Mouse (Mus musculus): ENCODE data around the gene Tex26.

Gene Tex26

GRCm38 (mm10) chr5:149434141-149434690 is 5.2 kb upstream of the Tex26 start:
- no peak for DNase-seq

- DNase-seq = no peak
Measured at GRCm38 (mm10) chr5:149436541-149436940, 2.9 kb upstream of the Tex26 start.

- DNase-seq = no peak
Measured at GRCm38 (mm10) chr5:149437150-149437549, 2.3 kb upstream of the Tex26 start.

GRCm38 (mm10) chr5:149440180-149440573 is 717 bp downstream of the Tex26 start:
- DNase-seq = peak; percentile 93

GRCm38 (mm10) chr5:149441646-149442276 is 2.3 kb downstream of the Tex26 start:
- DNase-seq = peak; percentile 19

- DNase-seq = peak; percentile 20
Measured at GRCm38 (mm10) chr5:149442277-149442660, 2.8 kb downstream of the Tex26 start.

- DNase-seq = peak; percentile 79
Measured at GRCm38 (mm10) chr5:149444451-149444850, 5.0 kb downstream of the Tex26 start.

- DNase-seq = no peak
Measured at GRCm38 (mm10) chr5:149446495-149446894, 7.0 kb downstream of the Tex26 start.

- no peak for DNase-seq
Measured at GRCm38 (mm10) chr5:149447733-149448132, 8.3 kb downstream of the Tex26 start.

GRCm38 (mm10) chr5:149449406-149449805 is 9.9 kb downstream of the Tex26 start:
- no peak for DNase-seq

GRCm38 (mm10) chr5:149451209-149451681 is 11.8 kb downstream of the Tex26 start:
- DNase-seq = no peak

GRCm38 (mm10) chr5:149454281-149454680 is 14.8 kb downstream of the Tex26 start:
- DNase-seq = peak; percentile 70

GRCm38 (mm10) chr5:149456544-149456943 is 17.1 kb downstream of the Tex26 start:
- no peak for DNase-seq

- DNase-seq = no peak
Measured at GRCm38 (mm10) chr5:149462071-149462470, 22.6 kb downstream of the Tex26 start.

GRCm38 (mm10) chr5:149465305-149465704 is 25.8 kb downstream of the Tex26 start:
- no peak for DNase-seq

GRCm38 (mm10) chr5:149474142-149474541 is 34.7 kb downstream of the Tex26 start:
- no peak for DNase-seq

GRCm38 (mm10) chr5:149474701-149475468 is 35.4 kb downstream of the Tex26 start:
- DNase-seq = no peak

- no peak for DNase-seq
Measured at GRCm38 (mm10) chr5:149481920-149482319, 42.5 kb downstream of the Tex26 start.

- DNase-seq = peak; percentile 11
Measured at GRCm38 (mm10) chr5:149483321-149484052, 44.0 kb downstream of the Tex26 start.

- no peak for DNase-seq
Measured at GRCm38 (mm10) chr5:149484270-149484669, 44.8 kb downstream of the Tex26 start.

GRCm38 (mm10) chr5:149485447-149485846 is 46.0 kb downstream of the Tex26 start:
- DNase-seq = no peak

GRCm38 (mm10) chr5:149488360-149489021 is 49.0 kb downstream of the Tex26 start:
- no peak for DNase-seq

- peak; percentile 8 for DNase-seq
Measured at GRCm38 (mm10) chr5:149489136-149489535, 49.7 kb downstream of the Tex26 start.

Data from cerebellum, adult 8-10 months (tissue).